Mouse (Mus musculus): ENCODE data around the gene Slc17a3.

DNA sequence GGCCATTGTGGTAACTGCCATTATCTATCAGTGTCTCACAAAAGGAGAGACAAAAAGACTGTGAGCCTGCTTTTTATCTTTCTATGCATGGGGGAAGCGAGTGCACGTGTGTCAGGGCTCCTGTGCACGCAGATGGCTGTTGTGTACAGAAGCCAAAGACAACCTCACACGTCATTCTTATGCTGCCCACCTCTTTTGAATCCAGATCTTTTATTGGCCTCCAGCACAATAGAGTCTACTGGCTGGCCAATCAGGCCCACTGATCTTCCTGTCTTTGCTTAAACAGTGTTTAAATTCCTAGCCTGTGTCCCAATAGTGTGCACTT, 54.0 kb downstream of the Slc17a3 start:
- TF ChIP-seq CTCF (IDR thresholded peaks at IDR 0.05; ENCODE audit: borderline replicate concordance, control insufficient read depth, extremely low read depth, insufficient read depth, low read length, poor library complexity): no peak
- no peak for TF ChIP-seq POLR2A (IDR thresholded peaks at IDR 0.05; ENCODE audit: control insufficient read depth, extremely low read depth, insufficient read depth, low read length, poor library complexity)
